Mouse (Mus musculus) right cerebral cortex, postnatal 14 days (tissue): Measurements from ENCODE around the gene Ppl.
A peak's percentile ranks its signal among the peaks of the same experiment; 100 is the strongest.

Source experiments
- DNase-seq: peaks from one replicate; pipeline ENCODE4 v3.0.0; 2022

The Ppl gene

GRCm38 (mm10) chr16:5119845-5120244, 12.4 kb downstream of the Ppl start:
- no peak for DNase-seq

GRCm38 (mm10) chr16:5119385-5119784, 12.8 kb downstream of the Ppl start:
- no peak for DNase-seq

GRCm38 (mm10) chr16:5113582-5113981, 18.6 kb downstream of the Ppl start:
- no peak for DNase-seq

- DNase-seq: no peak
These were observed 19.1 kb downstream of the Ppl start for GRCm38 (mm10) chr16:5113002-5113550.

- DNase-seq: no peak
These were observed 21.2 kb downstream of the Ppl start for GRCm38 (mm10) chr16:5111021-5111420.

- DNase-seq: no peak
These were observed 22.3 kb downstream of the Ppl start for GRCm38 (mm10) chr16:5109877-5110276.

GRCm38 (mm10) chr16:5101000-5101399, 31.2 kb downstream of the Ppl start:
- no peak for DNase-seq

GRCm38 (mm10) chr16:5096504-5096903, 35.7 kb downstream of the Ppl start:
- DNase-seq: no peak

GRCm38 (mm10) chr16:5093285-5093684, 38.9 kb downstream of the Ppl start:
- no peak for DNase-seq

GRCm38 (mm10) chr16:5089021-5089420, 43.2 kb downstream of the Ppl start:
- no peak for DNase-seq

GRCm38 (mm10) chr16:5086179-5086578, 46.0 kb downstream of the Ppl start:
- no peak for DNase-seq

- no peak for DNase-seq
These were observed 47.0 kb downstream of the Ppl start for GRCm38 (mm10) chr16:5085196-5085595.

GRCm38 (mm10) chr16:5074341-5074740, 57.9 kb downstream of the Ppl start:
- no peak for DNase-seq

- DNase-seq: no peak
These were observed 60.2 kb downstream of the Ppl start for GRCm38 (mm10) chr16:5071974-5072373.

GRCm38 (mm10) chr16:5070321-5070720, 61.9 kb downstream of the Ppl start:
- DNase-seq: no peak

GRCm38 (mm10) chr16:5063472-5063871, 68.7 kb downstream of the Ppl start:
- no peak for DNase-seq

- no peak for DNase-seq
These were observed 74.1 kb downstream of the Ppl start for GRCm38 (mm10) chr16:5058114-5058513.

GRCm38 (mm10) chr16:5050251-5051110, 81.7 kb downstream of the Ppl start:
- DNase-seq: peak; percentile 73

- DNase-seq: peak; percentile 100
These were observed 82.4 kb downstream of the Ppl start, which contains the start of the genes Glyr1 and Ubn1 for GRCm38 (mm10) chr16:5049774-5050234. Glyr1 (minus strand) TSS chr16:5049863. Ubn1 (plus strand) TSS chr16:5050057.

GRCm38 (mm10) chr16:5049182-5049773, 82.9 kb downstream of the Ppl start:
- DNase-seq: no peak

GRCm38 (mm10) chr16:5045322-5045721, 86.9 kb downstream of the Ppl start:
- no peak for DNase-seq

- no peak for DNase-seq
These were observed 95.5 kb downstream of the Ppl start for GRCm38 (mm10) chr16:5036649-5037234.
